Mouse (Mus musculus): ENCODE measurements at regions not wholly inside any gene's neighbourhood (a gene's known extent, or its start where the extent isn't known, plus 50 kb on each side); places are given as distances from the start of the nearest gene placed in this dataset.

DNA sequence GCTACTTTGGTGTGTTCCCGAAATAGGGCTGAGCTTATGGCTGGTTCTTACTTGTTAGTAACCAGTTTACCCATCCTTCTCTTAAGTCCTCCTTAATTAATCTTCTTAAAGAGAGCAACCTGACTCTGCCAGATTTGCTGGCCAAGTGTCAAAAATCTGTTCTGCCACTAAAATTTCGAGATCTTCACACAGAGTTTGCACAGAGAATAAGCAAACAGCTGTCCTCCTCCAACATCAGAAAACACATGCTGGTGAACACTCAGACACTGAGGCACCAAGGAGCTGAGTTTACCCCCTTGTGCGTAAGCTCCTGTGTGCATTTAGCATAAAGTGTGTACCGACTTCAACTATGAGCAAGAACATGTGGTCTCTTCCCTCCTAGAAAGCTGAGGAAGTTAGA lies 118.1 kb upstream of the Gm26657 start:
- TF ChIP-seq CTCF (conservative IDR thresholded peaks at IDR 0.05; ENCODE audit: low read length) (no peak), NANOG (IDR thresholded peaks at IDR 0.05; ENCODE audit: borderline replicate concordance, low read length) (no peak), POU5F1 (IDR thresholded peaks at IDR 0.05; ENCODE audit: borderline replicate concordance, low read length) (no peak)

Measured in E14TG2a.4 (cell line).